Mouse (Mus musculus) embryo, embryonic 11 days (tissue): ENCODE data around the gene Orc2.
A peak's percentile ranks its signal among the peaks of the same experiment; 100 is the strongest.

Experiments used
- DNase-seq: peaks from one replicate; pipeline ENCODE4 v3.0.0-alpha.2; 2015

The Orc2 gene

GRCm38 (mm10) chr1:58504577-58505254 is at the start of gene Orc2:
Gene Orc2, minus strand, starts transcription at chr1:58505109.
- DNase-seq: peak; percentile 97

GRCm38 (mm10) chr1:58541386-58541785 is 36.5 kb upstream of the Orc2 start:
- no peak for DNase-seq

- no peak for DNase-seq
Measured at GRCm38 (mm10) chr1:58507249-58507648, 2.3 kb upstream of the Orc2 start.

GRCm38 (mm10) chr1:58503793-58504370 is 1.0 kb downstream of the Orc2 start:
- peak; percentile 3 for DNase-seq

DNA sequence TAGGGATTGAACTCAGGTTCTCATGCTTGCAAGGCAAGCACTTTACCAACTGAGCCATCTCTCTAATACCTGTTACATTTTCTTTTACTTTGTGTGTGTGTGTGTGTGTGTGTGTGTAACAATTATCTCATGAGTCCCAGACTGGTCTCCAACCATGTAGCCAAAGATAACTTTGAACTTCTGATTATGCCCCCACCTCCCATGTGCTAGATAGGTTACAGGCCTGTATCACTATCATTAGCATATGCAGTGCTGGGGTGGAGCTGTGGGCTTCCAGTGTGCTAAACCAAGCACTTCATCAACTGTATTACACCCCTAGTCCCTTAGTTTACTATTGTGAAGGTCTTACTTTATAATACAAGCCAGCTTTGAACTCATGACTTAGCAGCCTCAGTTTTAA is 1.8 kb downstream of the Orc2 start:
- DNase-seq: no peak

- no peak for DNase-seq
Measured at GRCm38 (mm10) chr1:58498758-58499157, 6.2 kb downstream of the Orc2 start.

GRCm38 (mm10) chr1:58497678-58498077 is 7.2 kb downstream of the Orc2 start:
- DNase-seq: no peak

DNA sequence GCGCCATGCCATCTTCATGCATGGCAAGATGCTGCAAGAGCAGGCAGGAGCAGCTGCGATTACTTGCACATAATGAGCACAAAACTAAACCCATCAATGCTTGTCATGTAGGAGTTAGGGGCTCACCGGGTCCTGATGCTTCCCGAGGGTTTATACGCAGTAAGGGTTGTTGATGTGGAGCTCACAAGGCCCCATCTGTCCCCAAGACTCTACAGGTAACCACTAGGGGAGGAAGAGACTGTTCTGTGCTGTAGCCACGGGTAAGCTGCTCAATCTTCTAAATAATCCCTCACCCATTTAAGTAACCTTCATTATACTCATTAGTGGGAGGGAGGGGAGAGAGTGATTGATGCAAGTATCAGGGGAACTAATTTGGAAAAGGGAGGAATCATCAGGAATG is 9.3 kb downstream of the Orc2 start:
- DNase-seq: no peak

GRCm38 (mm10) chr1:58482647-58483046 is 22.3 kb downstream of the Orc2 start:
- DNase-seq: no peak

DNA sequence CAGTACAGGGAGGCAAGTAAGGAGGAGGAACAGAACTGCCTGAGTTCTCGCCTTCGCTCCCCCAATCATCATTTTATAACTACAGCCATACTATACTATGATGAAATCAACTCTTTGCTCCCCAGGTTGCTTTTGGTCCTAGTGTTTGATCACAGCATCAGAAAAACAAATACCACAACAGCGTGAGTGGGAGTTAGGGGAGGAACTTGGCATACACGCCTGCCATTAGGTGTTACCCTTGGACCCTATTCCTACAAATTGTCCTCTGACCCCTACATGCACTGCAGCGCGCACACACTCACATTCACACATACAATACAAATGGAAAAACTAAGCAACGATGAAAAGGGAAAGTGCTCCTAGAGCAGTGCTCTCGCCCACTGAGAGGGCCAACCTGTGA is 29.2 kb downstream of the Orc2 start:
- DNase-seq: no peak

GRCm38 (mm10) chr1:58465561-58465960 is 39.3 kb downstream of the Orc2 start:
- no peak for DNase-seq

DNA sequence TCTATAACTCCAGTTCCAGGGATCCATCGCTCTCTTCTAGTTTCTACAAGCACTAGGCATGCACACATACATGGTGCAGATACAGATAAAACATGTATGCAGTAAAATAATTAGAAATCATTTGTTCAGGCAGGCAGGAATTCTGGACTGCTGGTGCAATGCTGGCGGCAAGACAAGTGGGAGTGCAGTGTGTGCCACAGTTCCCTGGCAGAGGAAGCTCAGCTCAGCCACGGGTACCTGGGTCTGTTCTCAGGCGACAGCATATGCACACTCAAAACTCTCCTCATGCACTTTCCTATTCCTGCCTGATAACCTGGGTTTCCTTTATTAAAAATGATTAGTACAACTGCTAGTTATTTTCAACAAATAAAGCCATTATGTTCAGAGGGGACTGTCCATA is 39.9 kb downstream of the Orc2 start:
- DNase-seq: no peak

- no peak for DNase-seq
Measured at GRCm38 (mm10) chr1:58463935-58464334, 41.0 kb downstream of the Orc2 start.

DNA sequence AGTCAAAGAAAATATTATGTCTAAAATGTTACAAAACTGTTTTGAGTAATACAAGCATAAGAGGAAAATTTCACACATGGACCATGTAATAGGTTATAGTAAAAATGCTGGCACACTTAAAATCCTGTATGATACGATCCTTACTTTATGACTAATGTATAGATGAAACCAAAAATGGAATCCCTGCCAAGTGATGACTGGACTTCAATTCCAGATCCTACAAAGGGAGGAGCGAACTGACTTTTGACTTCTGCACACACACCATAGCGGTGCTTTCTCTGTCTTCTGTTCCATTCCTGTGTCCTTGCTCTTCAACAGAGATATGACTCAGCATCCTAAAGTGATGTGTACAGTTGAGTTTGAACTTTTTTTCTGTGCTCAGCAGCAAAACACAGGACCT is 44.3 kb downstream of the Orc2 start:
- DNase-seq: no peak

- no peak for DNase-seq
Measured at GRCm38 (mm10) chr1:58458867-58459266, 46.0 kb downstream of the Orc2 start.

- DNase-seq: no peak
Measured at GRCm38 (mm10) chr1:58458175-58458574, 46.7 kb downstream of the Orc2 start.

GRCm38 (mm10) chr1:58454316-58454715 is 50.6 kb downstream of the Orc2 start:
- no peak for DNase-seq

- DNase-seq: no peak
Measured at GRCm38 (mm10) chr1:58448396-58448795, 56.5 kb downstream of the Orc2 start.

- DNase-seq: no peak
Measured at GRCm38 (mm10) chr1:58447766-58448165, 57.1 kb downstream of the Orc2 start.

GRCm38 (mm10) chr1:58445861-58446260 is 59.0 kb downstream of the Orc2 start:
- DNase-seq: peak; percentile 6

DNA sequence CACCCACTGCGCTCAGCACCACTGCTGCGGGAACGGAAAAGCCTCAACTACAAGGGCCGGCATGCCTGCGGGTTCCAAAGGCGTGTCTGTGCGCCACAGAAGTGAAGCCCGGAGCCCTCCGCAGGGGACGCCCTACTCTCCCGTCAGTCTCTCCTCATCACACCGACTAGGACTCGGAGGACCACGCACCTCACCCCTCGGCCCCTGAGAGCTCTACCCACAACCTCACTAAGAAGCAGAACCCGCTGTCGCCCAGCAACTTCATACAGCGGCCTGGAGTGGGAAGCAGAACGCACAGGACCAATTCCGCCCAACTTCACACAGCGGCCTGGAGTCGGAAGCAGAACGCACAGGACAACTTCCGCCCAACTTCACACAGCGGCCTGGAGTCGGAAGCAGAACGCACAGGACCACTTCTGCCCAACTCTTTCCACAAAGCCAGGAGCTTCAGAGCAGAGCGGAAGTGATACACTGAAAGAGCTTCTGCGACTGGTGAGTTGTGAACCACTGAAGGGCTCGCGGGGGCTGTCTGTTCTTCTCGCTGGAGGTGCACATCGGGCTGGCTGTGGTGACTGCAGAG is 59.7 kb downstream of the Orc2 start, which contains the start of the genes Nif3l1 and Ppil3:
Nif3l1 (plus strand) TSS at position 9 of the 580 bp plus-strand sequence.
Ppil3 (minus strand) TSS at position 344 of the 580 bp plus-strand sequence.
- DNase-seq: peak; percentile 91

DNA sequence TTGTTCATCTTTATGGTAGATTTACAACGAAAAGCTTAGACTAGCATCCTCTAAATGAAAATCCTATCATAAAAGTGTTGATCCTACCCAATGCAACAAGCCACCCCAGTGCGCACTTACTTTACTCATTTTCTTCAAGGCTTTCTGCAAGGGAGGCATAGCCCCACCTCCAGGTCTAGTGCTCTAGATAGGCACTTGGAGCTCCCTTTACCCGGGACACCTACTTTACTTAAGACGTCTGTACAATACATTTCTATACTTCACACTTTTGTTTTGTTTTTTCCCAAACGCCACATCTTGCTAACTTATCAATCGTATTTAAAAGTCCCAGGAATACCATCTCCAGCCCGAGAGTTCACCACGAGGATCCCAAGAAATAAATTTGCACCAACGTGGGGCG is 60.2 kb downstream of the Orc2 start:
- peak; percentile 31 for DNase-seq

DNA sequence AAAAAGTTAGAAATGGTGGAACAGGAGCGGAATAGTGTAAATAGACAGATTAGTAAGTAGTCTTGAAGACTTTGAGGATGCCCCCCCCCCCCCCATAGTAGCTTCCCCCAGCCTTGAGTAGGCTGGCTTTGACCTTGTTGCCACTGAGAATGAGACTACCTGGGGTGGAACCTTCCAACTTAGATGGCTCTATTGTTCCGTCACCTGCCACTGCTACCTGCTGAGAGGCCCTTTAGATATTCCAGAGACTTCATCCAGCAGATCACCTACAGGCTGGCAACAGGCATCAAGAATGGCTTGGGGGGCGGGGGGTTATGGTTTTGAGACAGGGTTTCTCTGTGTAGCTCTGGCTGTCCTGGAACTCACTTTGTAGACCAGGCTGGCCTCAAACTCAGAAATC is 80.4 kb downstream of the Orc2 start:
- no peak for DNase-seq
